Mouse (Mus musculus) stomach, postnatal 0 days (tissue): ENCODE measurements around the gene Arid5b. TPM values are rescaled to one million over a fixed set of nuclear protein-coding genes. Genes with fewer than 3 reads are reported as not detected.

Experiments used
- ATAC-seq: fragments of 200-750 bp; cut with Nextera tagmentation; 2 replicates; pipeline ENCODE4 v1.8.0; 2017; ENCODE audit not compliant: low FRiP score, low TSS enrichment
- DNase-seq: peaks from one replicate; pipeline ENCODE4 v3.0.0-alpha.2; 2016; ENCODE audit warnings: low spot score
- H3K27ac ChIP-seq: fragments of 300-500 bp; sonication (generic); replicated peaks from 2 replicates; pipeline ENCODE4 v1.5.1; 2014; ENCODE audit warnings: mild to moderate bottlenecking, control low read depth
- H3K27me3 ChIP-seq: fragments of 300-500 bp; sonication (generic); 2 replicates; pipeline ENCODE4 v1.6.1; 2014; ENCODE audit warnings: low read length; ENCODE audit not compliant: control insufficient read depth, insufficient read depth
- H3K36me3 ChIP-seq: fragments of 300-500 bp; sonication (generic); 2 replicates; pipeline ENCODE4 v1.6.1; 2014; ENCODE audit warnings: low read length, mixed read lengths; ENCODE audit not compliant: control insufficient read depth, insufficient read depth
- H3K4me1 ChIP-seq: fragments of 300-500 bp; sonication (generic); replicated peaks from 2 replicates; pipeline ENCODE4 v1.6.1; 2014; ENCODE audit warnings: antibody characterized with exemption; ENCODE audit not compliant: control insufficient read depth, insufficient read depth
- H3K4me2 ChIP-seq: fragments of 300-500 bp; sonication (generic); replicated peaks from 2 replicates; pipeline ENCODE4 v1.6.1; 2014; ENCODE audit warnings: low read depth, mild to moderate bottlenecking, control low read depth, moderate library complexity
- H3K4me3 ChIP-seq: fragments of 300-500 bp; sonication (generic); 2 replicates; pipeline ENCODE4 v1.5.1; 2014; ENCODE audit warnings: low read depth, low read length, control low read depth
- H3K9ac ChIP-seq: fragments of 300-500 bp; sonication (generic); 2 replicates; pipeline ENCODE4 v1.6.1; 2014; ENCODE audit warnings: mild to moderate bottlenecking, low read length, control low read depth, mixed read lengths
- H3K9me3 ChIP-seq: fragments of 300-500 bp; sonication (generic); 2 replicates; pipeline ENCODE4 v1.6.1; 2016; ENCODE audit warnings: low read length; ENCODE audit not compliant: control insufficient read depth
- CTCF ChIP-seq: IDR thresholded peaks from 2 replicates; pipeline ENCODE4 v1.5.1; 2016; ENCODE audit warnings: antibody characterized with exemption, low read depth, mild to moderate bottlenecking, moderate library complexity
- EP300 ChIP-seq: optimal IDR thresholded peaks from 2 replicates; pipeline ENCODE3; 2016; ENCODE audit warnings: antibody characterized with exemption
- WGBS: fragments of 180-500 bp; shearing (Covaris S2); extraction: QIAGEN DNeasy Blood & Tissue Kit; methylation state at CpG from one replicate; pipeline ENCODE4 v1.1.7; 2014; 5-methylcytosine and 5-hydroxymethylcytosine counted together
- polyA plus RNA-seq: library from polyadenylated mRNA; unstranded; fragments of >200 nt; fragmentation: Nextera tagmentation; extraction: Ambion mirVana; gene quantifications from 2 replicates; pipeline ENCODE4 v1.2.1, GENCODE M21; 2015

The Arid5b gene
- polyA plus RNA-seq, 1 experiment from 2014 or later, result 18.3 TPM

DNA sequence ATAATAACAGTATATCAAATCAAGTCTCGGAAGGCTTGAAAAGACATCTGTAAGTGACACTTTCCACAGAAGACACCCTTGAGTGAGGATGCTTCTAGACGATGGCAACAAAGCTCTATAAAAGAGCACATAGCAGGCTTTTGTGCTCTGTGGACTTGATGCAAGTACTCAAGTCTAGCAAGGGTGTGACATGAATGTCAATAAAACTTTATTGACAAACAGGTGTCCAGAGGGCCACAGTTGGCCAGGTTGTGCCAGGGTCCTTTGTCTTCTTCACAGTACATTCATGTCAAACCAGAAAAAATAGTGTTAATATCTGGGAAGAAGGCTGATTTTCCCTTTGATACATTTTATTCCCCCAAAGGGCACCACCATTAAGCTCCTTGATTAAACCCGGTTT is 149.5 kb downstream of the Arid5b start:
- Histone ChIP-seq H3K36me3 (peaks cover 23% of the 10 kb centered on the region), H3K9ac (no peak overlapping the region), H3K4me1 (peaks cover 8% of the 10 kb centered on the region), H3K4me3 (no peak overlapping the region), H3K9me3 (no peaks in the 10 kb centered on the region), H3K27ac (no peak overlapping the region), H3K27me3 (no peaks in the 10 kb centered on the region), H3K4me2 (no peak overlapping the region)
- TF ChIP-seq EP300 (no peak), CTCF (no peak)
- 87% methylated on average over 3 of the region's 3 CpGs for WGBS
- DNase-seq (no peak), ATAC-seq (no peak)

DNA sequence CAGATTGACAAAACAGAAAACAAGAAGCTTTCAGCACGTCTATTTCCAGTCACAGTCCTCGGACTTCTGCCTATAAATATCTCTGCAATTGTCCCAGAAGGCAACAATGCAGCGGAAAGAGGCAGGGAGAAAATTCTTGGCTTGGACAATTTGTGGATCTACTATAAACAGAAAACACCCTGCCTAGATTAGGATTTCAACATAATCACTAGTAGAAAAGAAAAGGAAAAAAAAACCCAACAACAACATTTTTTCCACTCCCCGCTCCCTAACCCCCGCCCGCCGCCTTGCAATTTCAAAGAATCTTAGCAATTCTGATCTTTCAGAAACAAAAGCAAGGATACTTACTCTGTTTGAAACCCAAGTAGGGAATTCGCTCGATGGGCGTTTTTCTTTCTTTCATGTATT is 150.1 kb downstream of the Arid5b start:
- 54% methylated on average over 10 of the region's 10 CpGs for WGBS
- Histone ChIP-seq H3K4me1 (peaks cover 7% of the 10 kb centered on the region), H3K27me3 (no peaks in the 10 kb centered on the region), H3K9ac (no peak overlapping the region), H3K27ac (no peak overlapping the region), H3K9me3 (no peaks in the 10 kb centered on the region), H3K36me3 (peaks cover 24% of the 10 kb centered on the region), H3K4me2 (no peak overlapping the region), H3K4me3 (no peak overlapping the region)
- DNase-seq (no peak), ATAC-seq (no peak)
- TF ChIP-seq CTCF, result no peak
- no peak for TF ChIP-seq EP300

DNA sequence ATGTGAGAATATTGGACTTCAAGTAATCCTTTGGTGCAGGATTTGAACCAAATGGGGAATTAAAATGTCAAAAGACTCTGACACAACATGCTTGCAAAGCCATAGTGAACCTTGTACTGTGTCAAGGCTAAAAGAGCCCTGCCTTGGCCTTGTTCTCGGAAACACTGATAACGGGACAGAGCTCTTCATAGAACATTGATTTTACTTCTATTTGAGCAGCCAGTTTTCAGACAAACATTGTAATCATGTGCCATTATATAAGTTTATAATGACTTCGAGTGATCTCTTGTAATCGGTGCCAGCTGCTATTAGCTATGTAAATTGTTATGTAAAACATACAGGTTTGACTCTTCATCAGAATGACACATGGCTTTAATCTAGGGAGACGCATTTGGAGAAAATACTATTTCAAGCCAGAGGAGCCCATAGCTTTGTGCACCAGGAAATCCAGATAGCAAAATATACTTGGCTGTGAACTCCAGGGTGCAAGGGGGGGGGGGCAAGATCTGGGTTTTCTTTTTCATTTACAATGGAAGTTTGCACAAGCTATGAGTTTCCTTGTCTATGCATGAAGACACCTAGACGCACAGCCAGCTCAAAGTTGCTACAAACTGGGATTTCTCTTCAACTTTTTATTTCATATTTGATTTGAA is 150.8 kb downstream of the Arid5b start:
- Histone ChIP-seq H3K36me3 (peaks cover 21% of the 10 kb centered on the region), H3K9me3 (no peaks in the 10 kb centered on the region), H3K4me2 (no peak overlapping the region), H3K27ac (peak overlapping the region; percentile 46), H3K27me3 (no peaks in the 10 kb centered on the region), H3K9ac (no peak overlapping the region), H3K4me1 (peaks cover 7% of the 10 kb centered on the region), H3K4me3 (no peak overlapping the region)
- ATAC-seq (peak; percentile 95), DNase-seq (peak; percentile 61)
- TF ChIP-seq CTCF (no peak), EP300 (no peak)
- 45% methylated on average over 6 of the region's 6 CpGs for WGBS

DNA sequence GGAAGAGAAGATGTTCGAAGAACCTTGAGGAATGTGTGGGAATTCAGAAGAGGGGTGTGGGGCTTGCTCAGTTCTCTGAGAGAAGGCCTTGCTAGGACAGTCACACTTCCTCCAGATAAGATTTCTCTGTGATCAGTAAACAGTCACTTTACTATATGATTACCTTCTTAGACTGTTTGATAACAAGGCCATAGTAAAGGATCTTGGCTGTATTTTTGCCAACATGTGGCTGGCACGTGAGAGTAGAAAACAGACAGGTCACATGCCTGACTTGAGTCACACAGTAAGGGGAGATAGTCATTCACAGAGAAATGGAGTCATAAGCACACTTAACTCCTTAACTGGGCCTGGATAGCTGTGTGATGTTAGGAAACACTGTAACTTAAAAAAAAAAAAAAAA is 151.4 kb downstream of the Arid5b start:
- Histone ChIP-seq H3K36me3 (peaks cover 20% of the 10 kb centered on the region), H3K4me1 (peaks cover 7% of the 10 kb centered on the region), H3K27ac (peak overlapping the region; percentile 46), H3K4me3 (no peak overlapping the region), H3K4me2 (no peak overlapping the region), H3K27me3 (no peaks in the 10 kb centered on the region), H3K9me3 (no peaks in the 10 kb centered on the region), H3K9ac (no peak overlapping the region)
- ATAC-seq (peak; percentile 48; the same call in 1 of the 2 replicates), DNase-seq (no peak)
- no peak for TF ChIP-seq CTCF
- no peak for TF ChIP-seq EP300
- WGBS, result 59% methylated on average over 2 of the region's 2 CpGs

DNA sequence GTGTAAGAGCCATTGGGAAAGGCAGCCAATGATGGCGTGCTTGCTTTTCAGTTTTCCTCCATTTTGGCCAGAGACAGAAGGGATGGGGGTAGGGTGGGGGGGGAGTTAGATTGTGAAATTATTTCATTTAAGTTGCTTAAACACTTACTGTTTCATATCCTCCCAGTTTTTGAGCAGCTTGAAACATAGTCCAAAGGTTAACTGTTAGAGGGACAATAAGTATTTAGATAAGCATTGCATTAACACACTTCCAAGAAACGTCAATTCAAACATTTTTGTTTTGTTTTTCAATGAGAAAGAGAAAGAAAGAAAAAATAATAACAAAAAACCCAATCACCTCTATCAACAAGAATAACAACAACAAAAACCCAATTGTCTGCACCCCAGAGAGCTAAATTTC is 152.0 kb downstream of the Arid5b start:
- H3K4me3 ChIP-seq, result no peak overlapping the region
- H3K9ac ChIP-seq, result no peak overlapping the region
- TF ChIP-seq CTCF (no peak), EP300 (no peak)
- H3K4me1 ChIP-seq, result peaks cover 7% of the 10 kb centered on the region
- H3K9me3 ChIP-seq, result no peaks in the 10 kb centered on the region
- WGBS, result 72% methylated on average over 2 of the region's 2 CpGs
- no peak overlapping the region for H3K27ac ChIP-seq
- ATAC-seq (no peak), DNase-seq (no peak)
- no peak overlapping the region for H3K4me2 ChIP-seq
- H3K27me3 ChIP-seq, result no peaks in the 10 kb centered on the region
- peaks cover 18% of the 10 kb centered on the region for H3K36me3 ChIP-seq

DNA sequence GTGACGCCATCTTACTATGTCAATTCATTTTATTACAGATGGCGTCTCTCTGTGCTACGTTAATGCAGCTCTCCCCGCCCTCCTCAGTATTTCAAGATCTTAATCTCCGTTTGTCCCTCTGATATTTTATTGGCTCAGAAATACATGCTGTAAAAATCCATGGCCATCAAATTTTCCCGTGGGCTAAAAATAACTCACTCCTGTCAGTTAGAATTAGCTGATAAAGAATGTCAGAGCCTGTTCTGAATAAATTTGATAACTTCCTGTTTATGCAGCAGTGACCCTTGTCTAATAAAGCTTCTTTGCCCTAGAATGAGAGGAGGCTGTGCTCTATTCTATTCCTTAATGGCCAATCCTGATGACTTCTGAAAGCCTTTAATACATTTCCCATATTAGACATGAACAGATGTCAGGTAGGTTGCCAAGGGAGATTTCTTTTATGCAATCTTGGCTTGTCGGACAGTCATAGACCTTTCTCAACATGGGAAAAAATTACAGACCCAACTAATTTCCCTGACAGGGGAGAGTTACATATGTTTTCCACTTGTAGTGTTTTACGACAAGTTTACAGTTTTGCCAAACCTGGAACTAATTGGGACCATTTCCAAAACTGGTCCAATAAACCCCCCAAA is 152.5 kb downstream of the Arid5b start:
- H3K27ac ChIP-seq, result no peak overlapping the region
- no peak for TF ChIP-seq EP300
- no peak for TF ChIP-seq CTCF

More for the DNA sequence above, 152.5 kb downstream of the Arid5b start:
- Histone ChIP-seq H3K9ac (no peak overlapping the region), H3K36me3 (peaks cover 15% of the 10 kb centered on the region), H3K4me3 (no peak overlapping the region), H3K4me1 (peaks cover 7% of the 10 kb centered on the region), H3K9me3 (no peaks in the 10 kb centered on the region), H3K4me2 (no peak overlapping the region), H3K27me3 (no peaks in the 10 kb centered on the region)
- 48% methylated on average over 8 of the region's 8 CpGs for WGBS
- ATAC-seq, result no peak
- no peak for DNase-seq
